Mouse (Mus musculus) MEL (cell line): ENCODE results near the gene Gm20388. TPM values are rescaled to one million over a fixed set of nuclear protein-coding genes. Genes with fewer than 3 reads are reported as not detected.

Experiments
- DNase-seq: peaks from one replicate; pipeline ENCODE4 v3.0.0; 2011; ENCODE audit warnings: low read depth, low spot score
- H3K27ac ChIP-seq: 2 replicates; pipeline ENCODE4 v1.5.1; 2012; ENCODE audit warnings: low read depth, mild to moderate bottlenecking, control low read depth, low read length, moderate library complexity; ENCODE audit not compliant: control insufficient read depth
- H3K27me3 ChIP-seq, 2 experiments: fragments of 150-350 bp in 1 of 2; sonication (generic) in 1 of 2; 2 replicates each; pipeline ENCODE4 v1.6.1; 2012; ENCODE audit warnings: low read length in 2 of 2, mild to moderate bottlenecking in 2 of 2, improper control_type of control experiment in 1 of 2, moderate library complexity in 1 of 2; ENCODE audit not compliant: insufficient read depth in 2 of 2, control insufficient read depth in 1 of 2
- H3K36me3 ChIP-seq, 2 experiments: 2 replicates each; pipeline ENCODE4 v1.6.1; 2012 to 2014; ENCODE audit warnings: low read length in 2 of 2, improper control_type of control experiment in 1 of 2, inconsistent platforms in 1 of 2, mild to moderate bottlenecking in 1 of 2; ENCODE audit not compliant: insufficient read depth in 2 of 2, control insufficient read depth in 1 of 2
- H3K4me1 ChIP-seq, 2 experiments: fragments of 150-350 bp in 1 of 2; sonication (generic) in 1 of 2; 2 replicates each; pipeline ENCODE4 v1.6.1; 2012; ENCODE audit warnings: low read length in 2 of 2, improper control_type of control experiment in 1 of 2, mild to moderate bottlenecking in 1 of 2; ENCODE audit not compliant: insufficient read depth in 2 of 2, control insufficient read depth in 1 of 2
- H3K4me3 ChIP-seq, 2 experiments: fragments of 150-350 bp in 1 of 2; sonication (generic) in 1 of 2; 2 replicates each; pipeline ENCODE4 v1.5.1; 2012; ENCODE audit warnings: low read depth in 2 of 2, low read length in 2 of 2, mild to moderate bottlenecking in 2 of 2, moderate library complexity in 2 of 2, control low read depth in 1 of 2, improper control_type of control experiment in 1 of 2; ENCODE audit not compliant: control insufficient read depth in 1 of 2, insufficient read depth in 1 of 2
- H3K79me2 ChIP-seq: 2 replicates; pipeline ENCODE4 v1.6.1; 2012; ENCODE audit warnings: mild to moderate bottlenecking, low read length, moderate library complexity; ENCODE audit not compliant: control insufficient read depth, poor library complexity, insufficient read depth
- H3K9ac ChIP-seq: 2 replicates; pipeline ENCODE4 v1.6.1; 2012; ENCODE audit warnings: low read depth, mild to moderate bottlenecking, control low read depth, low read length, moderate library complexity; ENCODE audit not compliant: control insufficient read depth, poor library complexity, severe bottlenecking
- H3K9me3 ChIP-seq: fragments of 150-350 bp; sonication (generic); replicated peaks from 2 replicates; pipeline ENCODE4 v1.6.1; 2012; ENCODE audit warnings: mild to moderate bottlenecking, low read length, improper control_type of control experiment, moderate library complexity; ENCODE audit not compliant: insufficient read depth
- BHLHE40 ChIP-seq: IDR thresholded peaks from 2 replicates; pipeline ENCODE4 v1.6.1; 2012; ENCODE audit warnings: low read depth, mild to moderate bottlenecking, inconsistent platforms, low read length, improper control_type of control experiment, borderline replicate concordance
- CHD1 ChIP-seq: IDR thresholded peaks from 2 replicates; pipeline ENCODE4 v1.6.1; 2012; ENCODE audit warnings: low read depth, mild to moderate bottlenecking, inconsistent platforms, low read length, improper control_type of control experiment
- CHD2 ChIP-seq: IDR thresholded peaks from 2 replicates; pipeline ENCODE4 v1.6.1; 2011; ENCODE audit warnings: low read length, improper control_type of control experiment
- ELF1 ChIP-seq: IDR thresholded peaks from 2 replicates; pipeline ENCODE4 v1.6.1; 2014; ENCODE audit warnings: low read depth, mild to moderate bottlenecking, inconsistent platforms, low read length, improper control_type of control experiment, moderate library complexity
- EP300 ChIP-seq, 2 experiments: IDR thresholded peaks; 2 replicates each; pipeline ENCODE4 v1.6.1; 2011; ENCODE audit warnings: improper control_type of control experiment in 2 of 2, low read length in 2 of 2, low read depth in 1 of 2, mild to moderate bottlenecking in 1 of 2
- GABPA ChIP-seq: IDR thresholded peaks from 2 replicates; pipeline ENCODE4 v1.6.1; 2012; ENCODE audit warnings: low read depth, mild to moderate bottlenecking, inconsistent platforms, low read length, improper control_type of control experiment, moderate library complexity
- GATA1 ChIP-seq: IDR thresholded peaks from 2 replicates; pipeline ENCODE4 v1.6.1; 2011; ENCODE audit warnings: low read depth, low read length, improper control_type of control experiment
- HCFC1 ChIP-seq: IDR thresholded peaks from 2 replicates; pipeline ENCODE4 v1.6.1; 2012; ENCODE audit warnings: low read depth, mild to moderate bottlenecking, inconsistent platforms, low read length, improper control_type of control experiment, moderate library complexity
- JUND ChIP-seq: IDR thresholded peaks from 2 replicates; pipeline ENCODE4 v1.6.1; 2011; ENCODE audit warnings: low read depth, mild to moderate bottlenecking, improper control_type of control experiment, low read length
- KAT2A ChIP-seq: conservative IDR thresholded peaks from 2 replicates; pipeline ENCODE4 v1.6.1; 2012; ENCODE audit warnings: low read depth, low read length, improper control_type of control experiment, inconsistent platforms
- MAFK ChIP-seq: IDR thresholded peaks from 2 replicates; pipeline ENCODE4 v1.6.1; 2011; ENCODE audit warnings: low read depth, mild to moderate bottlenecking, low read length, improper control_type of control experiment, borderline replicate concordance
- MAZ ChIP-seq: IDR thresholded peaks from 2 replicates; pipeline ENCODE4 v1.6.1; 2012; ENCODE audit warnings: low read depth, mild to moderate bottlenecking, inconsistent platforms, low read length, improper control_type of control experiment
- NELFE ChIP-seq: IDR thresholded peaks from 2 replicates; pipeline ENCODE4 v1.6.1; 2011; ENCODE audit warnings: low read depth, low read length, improper control_type of control experiment
- NRF1 ChIP-seq: IDR thresholded peaks from 2 replicates; pipeline ENCODE4 v1.6.1; 2014; ENCODE audit warnings: low read depth, mild to moderate bottlenecking, inconsistent platforms, low read length, improper control_type of control experiment, moderate library complexity; ENCODE audit not compliant: poor library complexity, insufficient read depth, severe bottlenecking
- RAD21 ChIP-seq: IDR thresholded peaks from 2 replicates; pipeline ENCODE4 v1.6.1; 2011; ENCODE audit warnings: mild to moderate bottlenecking, low read depth, low read length, improper control_type of control experiment
- RCOR1 ChIP-seq: IDR thresholded peaks from 2 replicates; pipeline ENCODE4 v1.6.1; 2012; ENCODE audit warnings: low read depth, mild to moderate bottlenecking, inconsistent platforms, low read length, improper control_type of control experiment
- SIN3A ChIP-seq: IDR thresholded peaks from 2 replicates; pipeline ENCODE4 v1.6.1; 2012; ENCODE audit warnings: low read length, improper control_type of control experiment, inconsistent platforms
- SMC3 ChIP-seq: IDR thresholded peaks from 2 replicates; pipeline ENCODE4 v1.6.1; 2011; ENCODE audit warnings: low read depth, low read length, improper control_type of control experiment
- USF1 ChIP-seq: IDR thresholded peaks from 2 replicates; pipeline ENCODE4 v1.6.1; 2014; ENCODE audit warnings: low read depth, mild to moderate bottlenecking, inconsistent platforms, low read length, improper control_type of control experiment, moderate library complexity
- ZC3H11A ChIP-seq: IDR thresholded peaks from 2 replicates; pipeline ENCODE4 v1.6.1; 2012; ENCODE audit warnings: low read depth, mild to moderate bottlenecking, inconsistent platforms, low read length, improper control_type of control experiment
- ZMIZ1 ChIP-seq: IDR thresholded peaks from 2 replicates; pipeline ENCODE4 v1.6.1; 2012; ENCODE audit warnings: low read depth, mild to moderate bottlenecking, inconsistent platforms, low read length, improper control_type of control experiment, moderate library complexity
- ZNF384 ChIP-seq: IDR thresholded peaks from 2 replicates; pipeline ENCODE4 v1.6.1; 2012; ENCODE audit warnings: low read depth, mild to moderate bottlenecking, inconsistent platforms, low read length, improper control_type of control experiment
- polyA plus RNA-seq, 2 experiments: library from polyadenylated mRNA; stranded (reverse) in 1 of 2; unstranded in 1 of 2; fragments of >175 nt in 1 of 2; fragments of >200 nt in 1 of 2; gene quantifications; 2 replicates each; pipeline versions ENCODE4 v1.2.1 to v1.2.4; 2012; ENCODE audit warnings: low replicate concordance in 2 of 2, low read depth in 1 of 2; ENCODE audit not compliant: insufficient read length in 2 of 2, insufficient read depth in 1 of 2, missing spikeins in 1 of 2
- total RNA-seq: library from RNA; depleted of rRNA; stranded (reverse); fragments of 300-350 nt; gene quantifications from 2 replicates; pipeline ENCODE4 v1.2.3, GENCODE M21; 2012

Gene Gm20388
- total and polyA plus RNA-seq, 3 experiments, result 11.1 to 17.8 TPM; not detected in 1

GRCm38 (mm10) chr8:119914161-119914560 is 3.5 kb downstream of the Gm20388 start:
- peaks cover 85% of the 10 kb centered on the region for H3K79me2 ChIP-seq
- H3K36me3 ChIP-seq, result peaks cover 9 to 61% of the 10 kb centered on the region in 2 experiments; a peak in 3 of 4 replicates
- TF ChIP-seq SIN3A (no peak), MAZ (no peak), SMC3 (no peak), ELF1 (no peak), RCOR1 (0 out of 2 replicates have a peak, but pooled peaks have one; percentile 10)
- H3K4me1 ChIP-seq, result peaks cover 30 to 69% of the 10 kb centered on the region in 2 experiments
- no peak overlapping the region for H3K9ac ChIP-seq
- no peak overlapping the region for H3K27ac ChIP-seq
- no peak for DNase-seq
- no peaks in the 10 kb centered on the region for H3K27me3 ChIP-seq
- H3K4me3 ChIP-seq, result no peak overlapping the region
- H3K9me3 ChIP-seq, result no peaks in the 10 kb centered on the region

- no peak overlapping the region for H3K4me3 ChIP-seq
- peaks cover 94% of the 10 kb centered on the region for H3K79me2 ChIP-seq
- H3K9me3 ChIP-seq, result no peaks in the 10 kb centered on the region
- no peaks in the 10 kb centered on the region for H3K27me3 ChIP-seq
- peaks cover 34 to 69% of the 10 kb centered on the region in 2 experiments for H3K4me1 ChIP-seq
- TF ChIP-seq RAD21 (no peak), USF1 (no peak), GATA1 (no peak), BHLHE40 (no peak), ZNF384 (peak; percentile 72), KAT2A (no peak), CHD1 (no peak)
- peaks cover 9 to 66% of the 10 kb centered on the region in 2 experiments for H3K36me3 ChIP-seq
- no peak overlapping the region for H3K27ac ChIP-seq
- DNase-seq, result no peak
- no peak overlapping the region for H3K9ac ChIP-seq
These were observed 4.7 kb downstream of the Gm20388 start for GRCm38 (mm10) chr8:119915298-119915697.

GRCm38 (mm10) chr8:119916237-119916892 is 5.7 kb downstream of the Gm20388 start:
- H3K9me3 ChIP-seq, result no peaks in the 10 kb centered on the region
- H3K36me3 ChIP-seq, result peaks cover 12 to 71% of the 10 kb centered on the region in 2 experiments
- no peak for DNase-seq
- peaks cover 97% of the 10 kb centered on the region for H3K79me2 ChIP-seq
- H3K27ac ChIP-seq, result 0 out of 2 replicates have a peak overlapping the region, but pooled peaks have one; percentile 35
- TF ChIP-seq JUND, result no peak
- no peak for TF ChIP-seq ELF1
- no peak for TF ChIP-seq GATA1
- TF ChIP-seq GABPA, result no peak
- no peak for TF ChIP-seq ZC3H11A
- no peak for TF ChIP-seq NELFE
- no peak for TF ChIP-seq KAT2A
- TF ChIP-seq USF1, result no peak
- no peak for TF ChIP-seq ZNF384
- TF ChIP-seq RCOR1, result no peak
- no peak for TF ChIP-seq HCFC1
- no peak for TF ChIP-seq ZMIZ1
- no peak for TF ChIP-seq MAFK
- no peak for TF ChIP-seq CHD1
- TF ChIP-seq EP300 (IDR thresholded peaks at IDR 0.05; ENCODE audit: low read depth in 1 of 2, low read length in 2 of 2), result no peak
- TF ChIP-seq CHD2, result no peak
- no peak for TF ChIP-seq NRF1
- no peak for TF ChIP-seq MAZ
- no peak for TF ChIP-seq RAD21
- no peak overlapping the region for H3K9ac ChIP-seq
- H3K4me3 ChIP-seq, result no peak overlapping the region
- no peaks in the 10 kb centered on the region for H3K27me3 ChIP-seq
- H3K4me1 ChIP-seq, result peaks cover 34 to 69% of the 10 kb centered on the region in 2 experiments
